Mouse (Mus musculus) limb, embryonic 10.5 days (tissue): ENCODE measurements around the gene Plin4. TPM values are rescaled to one million over a fixed set of nuclear protein-coding genes. Genes with fewer than 3 reads are reported as not detected.
"Not testable (repeated sequence)": the region's sequence is repeated elsewhere in the genome, so short reads cannot be mapped to it uniquely, and the experiment has no call there.

Experiments used
- DNase-seq: peaks from one replicate; pipeline ENCODE4 v3.0.0-alpha.2; 2017; ENCODE audit warnings: low spot score
- H3K27ac ChIP-seq: fragments of 300-500 bp; sonication (generic); 2 replicates; pipeline ENCODE4 v1.5.1; 2016; ENCODE audit warnings: mild to moderate bottlenecking
- H3K27me3 ChIP-seq: fragments of 300-500 bp; sonication (generic); 2 replicates; pipeline ENCODE4 v1.6.1; 2016; ENCODE audit warnings: low read depth, mild to moderate bottlenecking; ENCODE audit not compliant: poor library complexity, severe bottlenecking
- H3K36me3 ChIP-seq: fragments of 300-500 bp; sonication (generic); 2 replicates; pipeline ENCODE4 v1.6.1; 2016; ENCODE audit warnings: mild to moderate bottlenecking, moderate library complexity
- H3K4me1 ChIP-seq: fragments of 300-500 bp; sonication (generic); 2 replicates; pipeline ENCODE4 v1.6.1; 2016
- H3K4me3 ChIP-seq: fragments of 300-500 bp; sonication (generic); 2 replicates; pipeline ENCODE4 v1.5.1; 2016; ENCODE audit warnings: mild to moderate bottlenecking, moderate library complexity
- H3K9me3 ChIP-seq: fragments of 300-500 bp; sonication (generic); replicated peaks from 2 replicates; pipeline ENCODE4 v1.6.1; 2016; ENCODE audit warnings: mild to moderate bottlenecking
- WGBS: fragments of 180-500 bp; shearing (Covaris S2); methylation state at CpG from one replicate; pipeline ENCODE4 v1.1.7; 2016; 5-methylcytosine and 5-hydroxymethylcytosine counted together
- polyA plus RNA-seq: library from polyadenylated mRNA; unstranded; fragments of >200 nt; fragmentation: Nextera tagmentation; extraction: Ambion mirVana; gene quantifications from 2 replicates; pipeline ENCODE4 v1.2.1, GENCODE M21; 2016

The Plin4 gene
- polyA plus RNA-seq, 1 experiment from 2014 or later, result 0.10 TPM

- Histone ChIP-seq H3K27me3 (no peaks in the 10 kb centered on the region), H3K4me1 (peaks cover 29% of the 10 kb centered on the region), H3K9me3 (no peaks in the 10 kb centered on the region), H3K4me3 (peak overlapping the region; percentile 86), H3K27ac (peak overlapping the region; percentile 86), H3K36me3 (peaks cover 39% of the 10 kb centered on the region)
- peak; percentile 80 for DNase-seq
- 12% methylated on average over 8 of the region's 8 CpGs for WGBS
Observed at GRCm38 (mm10) chr17:56080781-56081585, 28.6 kb downstream of the Plin4 start.

- DNase-seq, result no peak
- 3% methylated on average over 11 of the region's 11 CpGs for WGBS
- H3K4me3 ChIP-seq, result peak overlapping the region; percentile 86
Observed at GRCm38 (mm10) chr17:56079921-56080320, 29.7 kb downstream of the Plin4 start.

GRCm38 (mm10) chr17:56078880-56079795 is 30.5 kb downstream of the Plin4 start, which contains the start of gene Hdgfl2:
Gene Hdgfl2 (plus strand): TSS chr17:56079634.
- H3K9me3 ChIP-seq, result no peaks in the 10 kb centered on the region
- peak within 1 kb of the TSS; percentile 86 for H3K27ac ChIP-seq
- WGBS, result under 1% methylated on average over 61 of the region's 61 CpGs
- peaks cover 22% of the 10 kb centered on the region for H3K36me3 ChIP-seq
- no peaks in the 10 kb centered on the region for H3K27me3 ChIP-seq
- peak; percentile 98 for DNase-seq
- peak within 1 kb of the TSS; percentile 86 for H3K4me3 ChIP-seq
- H3K4me1 ChIP-seq, result peaks cover 43% of the 10 kb centered on the region

More at GRCm38 (mm10) chr17:56079921-56080320, 29.7 kb downstream of the Plin4 start:
- Histone ChIP-seq H3K9me3 (no peaks in the 10 kb centered on the region), H3K4me1 (peaks cover 37% of the 10 kb centered on the region), H3K36me3 (peaks cover 29% of the 10 kb centered on the region), H3K27ac (peak overlapping the region; percentile 86), H3K27me3 (no peaks in the 10 kb centered on the region)

- 63% methylated on average over 9 of the region's 9 CpGs for WGBS
- not testable (repeated sequence) for H3K9me3 ChIP-seq, H3K27me3 ChIP-seq, DNase-seq
- Histone ChIP-seq H3K36me3 (peaks cover 16% of the 10 kb centered on the region), H3K4me3 (peak overlapping the region; percentile 86), H3K4me1 (peaks cover 51% of the 10 kb centered on the region), H3K27ac (peak overlapping the region; percentile 86; the same call in 1 of the 2 replicates)
Observed at GRCm38 (mm10) chr17:56078361-56078760, 31.2 kb downstream of the Plin4 start.

GRCm38 (mm10) chr17:56077523-56077922 is 32.1 kb downstream of the Plin4 start:
- DNase-seq, result no peak
- Histone ChIP-seq H3K4me3 (no peak overlapping the region), H3K4me1 (peaks cover 59% of the 10 kb centered on the region), H3K27me3 (no peaks in the 10 kb centered on the region), H3K9me3 (no peaks in the 10 kb centered on the region), H3K36me3 (peaks cover 13% of the 10 kb centered on the region), H3K27ac (no peak overlapping the region)
- WGBS, result 94% methylated on average over 5 of the region's 5 CpGs

- under 1% methylated on average over 35 of the region's 35 CpGs for WGBS
- Histone ChIP-seq H3K9me3 (no peaks in the 10 kb centered on the region), H3K36me3 (peaks cover 32% of the 10 kb centered on the region), H3K27me3 (no peaks in the 10 kb centered on the region), H3K4me3 (peak within 1 kb of the TSS; percentile 70), H3K27ac (peak within 1 kb of the TSS; percentile 88), H3K4me1 (peaks cover 35% of the 10 kb centered on the region)
- peak; percentile 98 for DNase-seq
Observed at GRCm38 (mm10) chr17:56074827-56075208, 34.8 kb downstream of the Plin4 start, which contains the start of gene Ubxn6. Gene Ubxn6 (minus strand): TSS chr17:56075028.

GRCm38 (mm10) chr17:56074097-56074826 is 35.3 kb downstream of the Plin4 start:
- H3K36me3 ChIP-seq, result peaks cover 38% of the 10 kb centered on the region
- peak overlapping the region; percentile 70 for H3K4me3 ChIP-seq
- no peaks in the 10 kb centered on the region for H3K27me3 ChIP-seq
- peak overlapping the region; percentile 88 for H3K27ac ChIP-seq
- peak; percentile 87 for DNase-seq
- no peaks in the 10 kb centered on the region for H3K9me3 ChIP-seq
- WGBS, result 8% methylated on average over 22 of the region's 22 CpGs
- peaks cover 35% of the 10 kb centered on the region for H3K4me1 ChIP-seq

GRCm38 (mm10) chr17:56072243-56072642 is 37.4 kb downstream of the Plin4 start:
- DNase-seq, result no peak
- Histone ChIP-seq H3K4me1 (peaks cover 32% of the 10 kb centered on the region), H3K9me3 (no peaks in the 10 kb centered on the region), H3K4me3 (no peak overlapping the region; the same call in 1 of the 2 replicates), H3K27ac (no peak overlapping the region), H3K36me3 (peaks cover 58% of the 10 kb centered on the region), H3K27me3 (no peaks in the 10 kb centered on the region)
- 95% methylated on average over 5 of the region's 5 CpGs for WGBS

- H3K27ac ChIP-seq, result no peak overlapping the region
- no peak overlapping the region for H3K4me3 ChIP-seq
- no peaks in the 10 kb centered on the region for H3K9me3 ChIP-seq
- no peak for DNase-seq
- no peaks in the 10 kb centered on the region for H3K27me3 ChIP-seq
- H3K4me1 ChIP-seq, result peaks cover 32% of the 10 kb centered on the region
- peaks cover 69% of the 10 kb centered on the region for H3K36me3 ChIP-seq
Observed at GRCm38 (mm10) chr17:56071126-56071525, 38.5 kb downstream of the Plin4 start.

- Histone ChIP-seq H3K4me3 (no peak overlapping the region), H3K27ac (no peak overlapping the region), H3K27me3 (no peaks in the 10 kb centered on the region), H3K4me1 (peaks cover 17% of the 10 kb centered on the region), H3K9me3 (no peaks in the 10 kb centered on the region), H3K36me3 (peaks cover 90% of the 10 kb centered on the region)
- 95% methylated on average over 14 of the region's 14 CpGs for WGBS
- DNase-seq, result no peak
Observed at GRCm38 (mm10) chr17:56069066-56069465, 40.5 kb downstream of the Plin4 start.

GRCm38 (mm10) chr17:56066451-56066850 is 43.2 kb downstream of the Plin4 start:
- Histone ChIP-seq H3K9me3 (no peaks in the 10 kb centered on the region), H3K27me3 (no peaks in the 10 kb centered on the region), H3K36me3 (peaks cover 100% of the 10 kb centered on the region), H3K4me3 (no peak overlapping the region), H3K4me1 (no peaks in the 10 kb centered on the region), H3K27ac (no peak overlapping the region)
- no peak for DNase-seq

GRCm38 (mm10) chr17:56065715-56066114 is 43.9 kb downstream of the Plin4 start:
- H3K9me3 ChIP-seq, H3K4me3 ChIP-seq, H3K27ac ChIP-seq, H3K4me1 ChIP-seq, H3K27me3 ChIP-seq, DNase-seq: not testable (repeated sequence)
- peaks cover 100% of the 10 kb centered on the region for H3K36me3 ChIP-seq
- 86% methylated on average over 6 of the region's 6 CpGs for WGBS
